Mouse (Mus musculus) monocyte, adult 2 months (primary cell): ENCODE data around the gene Filip1.

ENCODE experiments used
- DNase-seq, 2 experiments: peaks; one replicate each; pipeline ENCODE4 v3.0.0; 2022; ENCODE audit warnings: low spot score in 2 of 2, low read depth in 1 of 2

Gene Filip1

GRCm38 (mm10) chr9:79950038-79950437, 62.6 kb downstream of the Filip1 start:
- no peak for DNase-seq

- DNase-seq = no peak
Measured at GRCm38 (mm10) chr9:79948376-79948775, 64.3 kb downstream of the Filip1 start.

GRCm38 (mm10) chr9:79947973-79948372, 64.7 kb downstream of the Filip1 start:
- no peak for DNase-seq

- DNase-seq = no peak
Measured at GRCm38 (mm10) chr9:79947414-79947813, 65.2 kb downstream of the Filip1 start.

GRCm38 (mm10) chr9:79944872-79945271, 67.8 kb downstream of the Filip1 start:
- DNase-seq = no peak

GRCm38 (mm10) chr9:79943986-79944385, 68.7 kb downstream of the Filip1 start:
- no peak for DNase-seq

GRCm38 (mm10) chr9:79938416-79939206, 74.0 kb downstream of the Filip1 start:
- DNase-seq = no peak

- DNase-seq = no peak
Measured at GRCm38 (mm10) chr9:79937570-79937969, 75.1 kb downstream of the Filip1 start.

GRCm38 (mm10) chr9:79932578-79932977, 80.1 kb downstream of the Filip1 start:
- DNase-seq = no peak

- DNase-seq = no peak
Measured at GRCm38 (mm10) chr9:79928092-79928491, 84.6 kb downstream of the Filip1 start.

GRCm38 (mm10) chr9:79927156-79927870, 85.3 kb downstream of the Filip1 start:
- no peak for DNase-seq

- no peak for DNase-seq
Measured at GRCm38 (mm10) chr9:79926464-79927155, 86.0 kb downstream of the Filip1 start.

- DNase-seq = no peak
Measured at GRCm38 (mm10) chr9:79925950-79926349, 86.7 kb downstream of the Filip1 start.

GRCm38 (mm10) chr9:79923262-79923661, 89.4 kb downstream of the Filip1 start:
- no peak for DNase-seq

GRCm38 (mm10) chr9:79922493-79922760, 90.2 kb downstream of the Filip1 start:
- no peak for DNase-seq

- no peak for DNase-seq
Measured at GRCm38 (mm10) chr9:79921701-79922492, 90.8 kb downstream of the Filip1 start.

- no peak for DNase-seq
Measured at GRCm38 (mm10) chr9:79920540-79920933, 92.1 kb downstream of the Filip1 start.

- DNase-seq = no peak
Measured at GRCm38 (mm10) chr9:79919750-79920539, 92.7 kb downstream of the Filip1 start.

- no peak for DNase-seq
Measured at GRCm38 (mm10) chr9:79919303-79919721, 93.3 kb downstream of the Filip1 start.

- DNase-seq = no peak
Measured at GRCm38 (mm10) chr9:79918325-79919117, 94.1 kb downstream of the Filip1 start.
